Mouse (Mus musculus): Measurements from ENCODE around the gene Cyth1. TPM values are rescaled to one million over a fixed set of nuclear protein-coding genes. Genes with fewer than 3 reads are reported as not detected.

The Cyth1 gene
- polyA plus RNA-seq, 1 experiment from 2014 or later = 4.1 TPM

- H3K9me3 ChIP-seq (replicated peaks; ENCODE audit: control insufficient read depth, low read length) = no peaks in the 10 kb centered on the region
- H3K4me1 ChIP-seq (ENCODE audit: control insufficient read depth, low read depth, low read length) = no peaks in the 10 kb centered on the region
- H3K9ac ChIP-seq (ENCODE audit: low read depth, low read length) = no peak overlapping the region
- no peak overlapping the region for H3K4me2 ChIP-seq (ENCODE audit: low read depth, low read length)
- no peak overlapping the region for H3K27ac ChIP-seq (ENCODE audit: low read length)
- 69% methylated on average over 5 of the region's 5 CpGs for WGBS (ENCODE audit: insufficient replicate concordance)
- H3K27me3 ChIP-seq (ENCODE audit: control insufficient read depth, insufficient read depth, low read depth, low read length) = no peaks in the 10 kb centered on the region
- ATAC-seq (ENCODE audit: low read depth) = no peak
- H3K4me3 ChIP-seq (ENCODE audit: low read depth, low read length) = no peak overlapping the region
- peaks cover 36% of the 10 kb centered on the region for H3K36me3 ChIP-seq (ENCODE audit: control insufficient read depth, insufficient read depth)
These were observed 14.8 kb upstream of the Cyth1 start for GRCm38 (mm10) chr11:118263146-118263545.

DNA sequence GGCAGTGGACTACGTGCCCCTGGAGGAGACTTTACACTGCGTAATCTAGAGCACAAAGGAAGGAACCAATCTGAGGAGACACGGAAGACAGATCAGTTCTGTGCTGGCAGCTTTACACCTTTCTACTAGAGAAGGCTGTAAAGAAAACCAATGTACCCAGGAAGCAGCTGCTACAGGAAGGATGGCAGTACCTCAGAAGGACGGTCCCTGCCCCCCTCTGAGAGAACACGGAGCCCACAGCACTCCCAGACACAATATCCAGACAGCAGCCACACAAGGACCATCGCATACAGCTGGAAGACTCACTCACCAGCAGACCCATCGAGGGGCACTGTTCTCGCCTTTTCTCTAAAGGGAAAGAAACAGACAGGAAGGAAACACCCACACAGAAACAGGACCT, 11.7 kb upstream of the Cyth1 start:
- H3K4me3 ChIP-seq (ENCODE audit: low read depth, low read length) = no peak overlapping the region
- 67% methylated on average over 8 of the region's 8 CpGs for WGBS (ENCODE audit: insufficient replicate concordance)
- no peaks in the 10 kb centered on the region for H3K4me1 ChIP-seq (ENCODE audit: control insufficient read depth, low read depth, low read length)
- H3K9me3 ChIP-seq (replicated peaks; ENCODE audit: control insufficient read depth, low read length) = no peaks in the 10 kb centered on the region
- H3K36me3 ChIP-seq (ENCODE audit: control insufficient read depth, insufficient read depth) = peaks cover 33% of the 10 kb centered on the region
- no peak overlapping the region for H3K9ac ChIP-seq (ENCODE audit: low read depth, low read length)
- no peak for ATAC-seq (ENCODE audit: low read depth)
- no peak overlapping the region for H3K4me2 ChIP-seq (ENCODE audit: low read depth, low read length)
- no peaks in the 10 kb centered on the region for H3K27me3 ChIP-seq (ENCODE audit: control insufficient read depth, insufficient read depth, low read depth, low read length)
- 0 out of 2 replicates have a peak overlapping the region, but pooled peaks have one; percentile 24 for H3K27ac ChIP-seq (ENCODE audit: low read length)

- Histone ChIP-seq H3K4me1 (ENCODE audit: control insufficient read depth, low read depth, low read length) (no peaks in the 10 kb centered on the region), H3K4me3 (ENCODE audit: low read depth, low read length) (no peak overlapping the region), H3K27ac (ENCODE audit: low read length) (0 out of 2 replicates have a peak overlapping the region, but pooled peaks have one; percentile 24), H3K27me3 (ENCODE audit: control insufficient read depth, insufficient read depth, low read depth, low read length) (no peaks in the 10 kb centered on the region), H3K9me3 (replicated peaks; ENCODE audit: control insufficient read depth, low read length) (no peaks in the 10 kb centered on the region), H3K36me3 (ENCODE audit: control insufficient read depth, insufficient read depth) (peaks cover 29% of the 10 kb centered on the region), H3K4me2 (ENCODE audit: low read depth, low read length) (no peak overlapping the region), H3K9ac (ENCODE audit: low read depth, low read length) (no peak overlapping the region)
- ATAC-seq (ENCODE audit: low read depth) = no peak
- 87% methylated on average over 8 of the region's 8 CpGs for WGBS (ENCODE audit: insufficient replicate concordance)
These were observed 11.2 kb upstream of the Cyth1 start for GRCm38 (mm10) chr11:118259580-118259979.

GRCm38 (mm10) chr11:118256371-118256770, 8.0 kb upstream of the Cyth1 start:
- 70% methylated on average over 7 of the region's 7 CpGs for WGBS (ENCODE audit: insufficient replicate concordance)
- peaks cover 17% of the 10 kb centered on the region for H3K36me3 ChIP-seq (ENCODE audit: control insufficient read depth, insufficient read depth)
- H3K9me3 ChIP-seq (replicated peaks; ENCODE audit: control insufficient read depth, low read length) = no peaks in the 10 kb centered on the region
- H3K9ac ChIP-seq (ENCODE audit: low read depth, low read length) = no peak overlapping the region
- no peak overlapping the region for H3K27ac ChIP-seq (ENCODE audit: low read length)
- ATAC-seq (ENCODE audit: low read depth) = no peak
- H3K4me2 ChIP-seq (ENCODE audit: low read depth, low read length) = no peak overlapping the region
- no peaks in the 10 kb centered on the region for H3K27me3 ChIP-seq (ENCODE audit: control insufficient read depth, insufficient read depth, low read depth, low read length)
- no peak overlapping the region for H3K4me3 ChIP-seq (ENCODE audit: low read depth, low read length)
- no peaks in the 10 kb centered on the region for H3K4me1 ChIP-seq (ENCODE audit: control insufficient read depth, low read depth, low read length)

GRCm38 (mm10) chr11:118254159-118254951, 6.0 kb upstream of the Cyth1 start:
- Histone ChIP-seq H3K4me3 (ENCODE audit: low read depth, low read length) (no peak overlapping the region), H3K27me3 (ENCODE audit: control insufficient read depth, insufficient read depth, low read depth, low read length) (no peaks in the 10 kb centered on the region), H3K9me3 (replicated peaks; ENCODE audit: control insufficient read depth, low read length) (no peaks in the 10 kb centered on the region), H3K27ac (ENCODE audit: low read length) (no peak overlapping the region), H3K4me1 (ENCODE audit: control insufficient read depth, low read depth, low read length) (peaks cover 3% of the 10 kb centered on the region), H3K9ac (ENCODE audit: low read depth, low read length) (no peak overlapping the region), H3K4me2 (ENCODE audit: low read depth, low read length) (no peak overlapping the region), H3K36me3 (ENCODE audit: control insufficient read depth, insufficient read depth) (peaks cover 3% of the 10 kb centered on the region; the same call in 1 of the 2 replicates)
- ATAC-seq (ENCODE audit: low read depth) = no peak
- 46% methylated on average over 15 of the region's 15 CpGs for WGBS (ENCODE audit: insufficient replicate concordance)

GRCm38 (mm10) chr11:118253447-118254158, 5.2 kb upstream of the Cyth1 start:
- H3K4me3 ChIP-seq (ENCODE audit: low read depth, low read length) = no peak overlapping the region
- H3K27ac ChIP-seq (ENCODE audit: low read length) = no peak overlapping the region
- no peaks in the 10 kb centered on the region for H3K27me3 ChIP-seq (ENCODE audit: control insufficient read depth, insufficient read depth, low read depth, low read length)
- H3K9ac ChIP-seq (ENCODE audit: low read depth, low read length) = no peak overlapping the region
- WGBS (ENCODE audit: insufficient replicate concordance) = 64% methylated on average over 7 of the region's 7 CpGs
- peaks cover 9% of the 10 kb centered on the region for H3K4me1 ChIP-seq (ENCODE audit: control insufficient read depth, low read depth, low read length)
- H3K4me2 ChIP-seq (ENCODE audit: low read depth, low read length) = no peak overlapping the region
- no peak for ATAC-seq (ENCODE audit: low read depth)
- H3K9me3 ChIP-seq (replicated peaks; ENCODE audit: control insufficient read depth, low read length) = no peaks in the 10 kb centered on the region
- H3K36me3 ChIP-seq (ENCODE audit: control insufficient read depth, insufficient read depth) = peaks cover 3% of the 10 kb centered on the region; the same call in 1 of the 2 replicates

DNA sequence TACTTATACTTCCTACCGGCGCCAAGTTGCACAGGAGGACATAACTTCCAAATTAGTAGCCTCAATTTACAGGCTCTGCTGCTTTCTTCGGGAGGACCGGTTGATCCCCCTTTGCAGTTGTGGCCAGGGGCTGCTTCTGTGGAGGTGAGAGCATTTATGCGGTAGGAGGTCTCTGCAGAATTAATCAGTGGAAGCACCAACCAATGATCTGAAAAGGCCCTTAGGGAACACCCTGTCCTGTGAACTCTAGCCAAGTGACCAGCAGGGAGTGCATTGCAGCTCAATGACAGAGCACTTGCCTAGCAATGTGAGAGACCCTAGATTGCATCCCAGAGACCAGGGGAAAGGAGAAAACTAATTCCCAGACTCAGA, 606 bp upstream of the Cyth1 start:
- Histone ChIP-seq H3K36me3 (ENCODE audit: control insufficient read depth, insufficient read depth) (no peaks in the 10 kb centered on the region), H3K4me1 (ENCODE audit: control insufficient read depth, low read depth, low read length) (peaks cover 25% of the 10 kb centered on the region), H3K9ac (ENCODE audit: low read depth, low read length) (peak overlapping the region; percentile 67), H3K4me3 (ENCODE audit: low read depth, low read length) (peak overlapping the region; percentile 78), H3K9me3 (replicated peaks; ENCODE audit: control insufficient read depth, low read length) (no peaks in the 10 kb centered on the region), H3K27ac (ENCODE audit: low read length) (peak overlapping the region; percentile 88), H3K4me2 (ENCODE audit: low read depth, low read length) (peak overlapping the region; percentile 97), H3K27me3 (ENCODE audit: control insufficient read depth, insufficient read depth, low read depth, low read length) (peaks cover 7% of the 10 kb centered on the region)
- WGBS (ENCODE audit: insufficient replicate concordance) = 4% methylated on average over 5 of the region's 5 CpGs
- ATAC-seq (ENCODE audit: low read depth) = no peak

DNA sequence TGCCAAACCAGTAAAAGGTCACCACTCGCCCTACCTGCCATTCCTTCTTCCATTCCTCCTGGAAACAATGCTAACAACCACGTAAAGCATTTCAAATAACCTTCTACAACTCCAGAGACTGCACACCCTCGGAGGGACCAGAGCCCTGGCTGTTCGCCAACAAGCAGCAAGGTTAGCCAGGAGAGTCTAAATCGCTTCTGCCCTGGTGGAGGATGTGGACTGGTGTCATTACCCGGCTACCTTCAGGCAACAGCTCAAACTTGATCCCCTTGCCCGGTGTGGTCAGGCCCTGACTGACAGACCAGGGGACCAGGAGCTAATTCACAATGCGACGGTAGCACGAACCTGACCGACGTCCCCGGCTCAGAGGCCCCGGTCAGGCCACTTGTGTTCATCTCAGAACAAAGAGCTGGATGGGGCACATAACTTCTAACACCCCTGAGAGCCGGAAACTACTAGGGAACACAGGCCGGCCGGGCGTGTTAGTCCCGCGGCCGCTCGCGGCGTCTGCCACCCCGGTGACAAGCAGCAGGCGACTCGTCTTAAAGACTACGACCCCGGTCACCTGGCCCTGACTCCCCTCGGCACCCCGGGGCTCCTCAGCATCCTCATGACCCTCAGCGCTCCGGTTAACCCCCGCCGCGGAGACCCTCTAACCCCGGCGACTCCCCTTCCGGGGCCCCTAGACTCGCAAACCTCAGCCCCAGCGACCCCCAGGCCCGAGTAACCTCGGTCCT, 865 bp downstream of the Cyth1 start:
- Histone ChIP-seq H3K9ac (ENCODE audit: low read depth, low read length) (peak overlapping the region; percentile 82), H3K36me3 (ENCODE audit: control insufficient read depth, insufficient read depth) (no peaks in the 10 kb centered on the region), H3K9me3 (replicated peaks; ENCODE audit: control insufficient read depth, low read length) (no peaks in the 10 kb centered on the region), H3K27me3 (ENCODE audit: control insufficient read depth, insufficient read depth, low read depth, low read length) (peaks cover 7% of the 10 kb centered on the region), H3K4me2 (ENCODE audit: low read depth, low read length) (peak overlapping the region; percentile 97), H3K27ac (ENCODE audit: low read length) (peak overlapping the region; percentile 57; the same call in 1 of the 2 replicates), H3K4me3 (ENCODE audit: low read depth, low read length) (peak overlapping the region; percentile 78), H3K4me1 (ENCODE audit: control insufficient read depth, low read depth, low read length) (peaks cover 25% of the 10 kb centered on the region)
- WGBS (ENCODE audit: insufficient replicate concordance) = 2% methylated on average over 43 of the region's 43 CpGs
- no peak for ATAC-seq (ENCODE audit: low read depth)
